Mouse (Mus musculus) MEL (cell line): ENCODE data around the gene Slc7a11. TPM values are rescaled to one million over a fixed set of nuclear protein-coding genes. Genes with fewer than 3 reads are reported as not detected.

ENCODE experiments used
- DNase-seq: peaks from one replicate; pipeline ENCODE4 v3.0.0; 2011; ENCODE audit warnings: low read depth, low spot score
- H3K27ac ChIP-seq: 2 replicates; pipeline ENCODE4 v1.5.1; 2012; ENCODE audit warnings: low read depth, mild to moderate bottlenecking, control low read depth, low read length, moderate library complexity; ENCODE audit not compliant: control insufficient read depth
- H3K27me3 ChIP-seq, 2 experiments: fragments of 150-350 bp in 1 of 2; sonication (generic) in 1 of 2; 2 replicates each; pipeline ENCODE4 v1.6.1; 2012; ENCODE audit warnings: low read length in 2 of 2, mild to moderate bottlenecking in 2 of 2, improper control_type of control experiment in 1 of 2, moderate library complexity in 1 of 2; ENCODE audit not compliant: insufficient read depth in 2 of 2, control insufficient read depth in 1 of 2
- H3K36me3 ChIP-seq, 2 experiments: 2 replicates each; pipeline ENCODE4 v1.6.1; 2012 to 2014; ENCODE audit warnings: low read length in 2 of 2, improper control_type of control experiment in 1 of 2, inconsistent platforms in 1 of 2, mild to moderate bottlenecking in 1 of 2; ENCODE audit not compliant: insufficient read depth in 2 of 2, control insufficient read depth in 1 of 2
- H3K4me1 ChIP-seq, 2 experiments: fragments of 150-350 bp in 1 of 2; sonication (generic) in 1 of 2; 2 replicates each; pipeline ENCODE4 v1.6.1; 2012; ENCODE audit warnings: low read length in 2 of 2, improper control_type of control experiment in 1 of 2, mild to moderate bottlenecking in 1 of 2; ENCODE audit not compliant: insufficient read depth in 2 of 2, control insufficient read depth in 1 of 2
- H3K4me3 ChIP-seq, 2 experiments: fragments of 150-350 bp in 1 of 2; sonication (generic) in 1 of 2; 2 replicates each; pipeline ENCODE4 v1.5.1; 2012; ENCODE audit warnings: low read depth in 2 of 2, low read length in 2 of 2, mild to moderate bottlenecking in 2 of 2, moderate library complexity in 2 of 2, control low read depth in 1 of 2, improper control_type of control experiment in 1 of 2; ENCODE audit not compliant: control insufficient read depth in 1 of 2, insufficient read depth in 1 of 2
- H3K79me2 ChIP-seq: 2 replicates; pipeline ENCODE4 v1.6.1; 2012; ENCODE audit warnings: mild to moderate bottlenecking, low read length, moderate library complexity; ENCODE audit not compliant: control insufficient read depth, poor library complexity, insufficient read depth
- H3K9ac ChIP-seq: 2 replicates; pipeline ENCODE4 v1.6.1; 2012; ENCODE audit warnings: low read depth, mild to moderate bottlenecking, control low read depth, low read length, moderate library complexity; ENCODE audit not compliant: control insufficient read depth, poor library complexity, severe bottlenecking
- H3K9me3 ChIP-seq: fragments of 150-350 bp; sonication (generic); replicated peaks from 2 replicates; pipeline ENCODE4 v1.6.1; 2012; ENCODE audit warnings: mild to moderate bottlenecking, low read length, improper control_type of control experiment, moderate library complexity; ENCODE audit not compliant: insufficient read depth
- CHD1 ChIP-seq: IDR thresholded peaks from 2 replicates; pipeline ENCODE4 v1.6.1; 2012; ENCODE audit warnings: low read depth, mild to moderate bottlenecking, inconsistent platforms, low read length, improper control_type of control experiment
- CTCF ChIP-seq, 3 experiments: IDR thresholded peaks in 2 of 3; conservative IDR thresholded peaks in 1 of 3; 2 replicates each; pipeline ENCODE4 v1.5.1; 2011 to 2012; ENCODE audit warnings: low read length in 3 of 3, low read depth in 2 of 3, mild to moderate bottlenecking in 2 of 3, improper control_type of control experiment in 1 of 3, inconsistent platforms in 1 of 3, mixed read lengths in 1 of 3, moderate library complexity in 1 of 3; ENCODE audit not compliant: control insufficient read depth in 1 of 3, insufficient read depth in 1 of 3, poor library complexity in 1 of 3, severe bottlenecking in 1 of 3
- EP300 ChIP-seq, 2 experiments: IDR thresholded peaks; 2 replicates each; pipeline ENCODE4 v1.6.1; 2011; ENCODE audit warnings: improper control_type of control experiment in 2 of 2, low read length in 2 of 2, low read depth in 1 of 2, mild to moderate bottlenecking in 1 of 2
- ETS1 ChIP-seq: IDR thresholded peaks from 2 replicates; pipeline ENCODE4 v1.6.1; 2012; ENCODE audit warnings: low read depth, mild to moderate bottlenecking, inconsistent platforms, low read length, improper control_type of control experiment, moderate library complexity
- HCFC1 ChIP-seq: IDR thresholded peaks from 2 replicates; pipeline ENCODE4 v1.6.1; 2012; ENCODE audit warnings: low read depth, mild to moderate bottlenecking, inconsistent platforms, low read length, improper control_type of control experiment, moderate library complexity
- MAX ChIP-seq: IDR thresholded peaks from 2 replicates; pipeline ENCODE4 v1.6.1; 2011; ENCODE audit warnings: low read length, improper control_type of control experiment
- MEF2A ChIP-seq: IDR thresholded peaks from 2 replicates; pipeline ENCODE4 v1.6.1; 2014; ENCODE audit warnings: low read depth, mild to moderate bottlenecking, inconsistent platforms, low read length, improper control_type of control experiment; ENCODE audit not compliant: poor library complexity, insufficient replicate concordance, severe bottlenecking; ENCODE audit errors: extremely low read depth
- MYB ChIP-seq: IDR thresholded peaks from 2 replicates; pipeline ENCODE4 v1.6.1; 2011; ENCODE audit warnings: mild to moderate bottlenecking, low read depth, low read length, improper control_type of control experiment
- NELFE ChIP-seq: IDR thresholded peaks from 2 replicates; pipeline ENCODE4 v1.6.1; 2011; ENCODE audit warnings: low read depth, low read length, improper control_type of control experiment
- NRF1 ChIP-seq: IDR thresholded peaks from 2 replicates; pipeline ENCODE4 v1.6.1; 2014; ENCODE audit warnings: low read depth, mild to moderate bottlenecking, inconsistent platforms, low read length, improper control_type of control experiment, moderate library complexity; ENCODE audit not compliant: poor library complexity, insufficient read depth, severe bottlenecking
- POLR2A ChIP-seq, 2 experiments: IDR thresholded peaks; 2 replicates each; pipeline ENCODE4 v1.6.1; 2011 to 2012; ENCODE audit warnings: low read length in 2 of 2, mild to moderate bottlenecking in 2 of 2, control low read depth in 1 of 2, improper control_type of control experiment in 1 of 2, low read depth in 1 of 2, moderate library complexity in 1 of 2; ENCODE audit not compliant: control insufficient read depth in 1 of 2, insufficient read depth in 1 of 2, poor library complexity in 1 of 2
- RAD21 ChIP-seq: IDR thresholded peaks from 2 replicates; pipeline ENCODE4 v1.6.1; 2011; ENCODE audit warnings: mild to moderate bottlenecking, low read depth, low read length, improper control_type of control experiment
- TAL1 ChIP-seq: IDR thresholded peaks from 2 replicates; pipeline ENCODE4 v1.6.1; 2012; ENCODE audit warnings: mild to moderate bottlenecking, inconsistent platforms, low read length, moderate library complexity, mixed read lengths
- UBTF ChIP-seq: IDR thresholded peaks from 2 replicates; pipeline ENCODE4 v1.6.1; 2012; ENCODE audit warnings: low read depth, mild to moderate bottlenecking, inconsistent platforms, low read length, improper control_type of control experiment, moderate library complexity, borderline replicate concordance; ENCODE audit not compliant: insufficient read depth
- USF1 ChIP-seq: IDR thresholded peaks from 2 replicates; pipeline ENCODE4 v1.6.1; 2014; ENCODE audit warnings: low read depth, mild to moderate bottlenecking, inconsistent platforms, low read length, improper control_type of control experiment, moderate library complexity
- USF2 ChIP-seq, 2 experiments: IDR thresholded peaks; 2 replicates each; pipeline ENCODE4 v1.6.1; 2011 to 2012; ENCODE audit warnings: improper control_type of control experiment in 2 of 2, low read length in 2 of 2, borderline replicate concordance in 1 of 2, inconsistent platforms in 1 of 2, low read depth in 1 of 2, mild to moderate bottlenecking in 1 of 2; ENCODE audit not compliant: insufficient read depth in 1 of 2
- ZC3H11A ChIP-seq: IDR thresholded peaks from 2 replicates; pipeline ENCODE4 v1.6.1; 2012; ENCODE audit warnings: low read depth, mild to moderate bottlenecking, inconsistent platforms, low read length, improper control_type of control experiment
- ZNF384 ChIP-seq: IDR thresholded peaks from 2 replicates; pipeline ENCODE4 v1.6.1; 2012; ENCODE audit warnings: low read depth, mild to moderate bottlenecking, inconsistent platforms, low read length, improper control_type of control experiment
- polyA plus RNA-seq, 2 experiments: library from polyadenylated mRNA; stranded (reverse) in 1 of 2; unstranded in 1 of 2; fragments of >175 nt in 1 of 2; fragments of >200 nt in 1 of 2; gene quantifications; 2 replicates each; pipeline versions ENCODE4 v1.2.1 to v1.2.4; 2012; ENCODE audit warnings: low replicate concordance in 2 of 2, low read depth in 1 of 2; ENCODE audit not compliant: insufficient read length in 2 of 2, insufficient read depth in 1 of 2, missing spikeins in 1 of 2
- total RNA-seq: library from RNA; depleted of rRNA; stranded (reverse); fragments of 300-350 nt; gene quantifications from 2 replicates; pipeline ENCODE4 v1.2.3, GENCODE M21; 2012

Gene Slc7a11
- total and polyA plus RNA-seq, 3 experiments, result 0.69 to 3.3 TPM; not detected in 1

DNA sequence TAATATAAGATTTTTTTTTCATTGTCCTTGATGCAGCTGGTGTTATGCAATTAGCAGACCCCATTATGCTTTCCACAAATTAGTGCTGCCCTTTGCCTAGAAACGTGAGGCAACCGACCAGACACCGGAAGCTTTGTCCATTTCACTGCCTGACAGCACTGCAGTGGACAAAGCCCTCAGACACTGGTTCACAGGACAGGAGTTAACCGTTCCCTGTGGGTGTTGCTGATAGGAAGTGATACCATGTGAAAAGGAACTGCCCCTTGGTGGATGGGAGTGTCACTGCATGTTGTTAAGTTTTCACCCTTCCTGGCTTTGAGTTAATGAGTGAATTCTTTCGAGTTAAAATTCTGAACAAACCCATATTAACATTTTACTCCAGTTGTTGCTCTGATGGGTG is 60.7 kb downstream of the Slc7a11 start:
- Histone ChIP-seq H3K36me3 (peaks cover 0 to 2% of the 10 kb centered on the region in 2 experiments; a peak in 1 of 4 replicates), H3K79me2 (no peaks in the 10 kb centered on the region), H3K4me1 (no peaks in the 10 kb centered on the region), H3K4me3 (no peak overlapping the region)
- peak; percentile 21 for DNase-seq
- TF ChIP-seq ETS1 (no peak), ZNF384 (no peak), MEF2A (no peak), CHD1 (no peak)
- TF ChIP-seq, all 39 proteins: peak for 0
- Histone ChIP-seq H3K9me3 (no peaks in the 10 kb centered on the region), H3K9ac (no peak overlapping the region), H3K27me3 (no peaks in the 10 kb centered on the region), H3K27ac (no peak overlapping the region)

GRCm38 (mm10) chr3:50381861-50382693 is 61.3 kb downstream of the Slc7a11 start:
- Histone ChIP-seq H3K27ac (no peak overlapping the region), H3K79me2 (no peaks in the 10 kb centered on the region), H3K9ac (no peak overlapping the region), H3K4me3 (no peak overlapping the region), H3K9me3 (no peaks in the 10 kb centered on the region), H3K4me1 (no peaks in the 10 kb centered on the region), H3K36me3 (peaks cover 0 to 2% of the 10 kb centered on the region in 2 experiments; a peak in 1 of 4 replicates), H3K27me3 (no peaks in the 10 kb centered on the region)
- TF ChIP-seq NELFE (no peak), UBTF (no peak), CTCF (IDR thresholded peaks at IDR 0.05 in 2 of 3, conservative IDR thresholded peaks at IDR 0.05 in 1 of 3; ENCODE audit: control insufficient read depth in 1 of 3, insufficient read depth in 1 of 3, low read depth in 2 of 3, low read length in 3 of 3, poor library complexity in 1 of 3, severe bottlenecking in 1 of 3) (no peak), HCFC1 (no peak), USF2 (IDR thresholded peaks at IDR 0.05; ENCODE audit: borderline replicate concordance in 1 of 2, insufficient read depth in 1 of 2, low read depth in 1 of 2, low read length in 2 of 2) (no peak), POLR2A (IDR thresholded peaks at IDR 0.05; ENCODE audit: control insufficient read depth in 1 of 2, insufficient read depth in 1 of 2, low read depth in 1 of 2, low read length in 2 of 2, poor library complexity in 1 of 2) (no peak), MAX (no peak), MYB (no peak), USF1 (no peak), NRF1 (no peak), TAL1 (no peak), ZC3H11A (no peak), EP300 (IDR thresholded peaks at IDR 0.05; ENCODE audit: low read depth in 1 of 2, low read length in 2 of 2) (no peak), RAD21 (no peak), MEF2A (no peak)
- DNase-seq, result no peak
